Mouse (Mus musculus): ENCODE measurements at regions not wholly inside any gene's neighbourhood (a gene's known extent, or its start where the extent isn't known, plus 50 kb on each side); places are given as distances from the start of the nearest gene placed in this dataset.
"Not testable (repeated sequence)": the region's sequence is repeated elsewhere in the genome, so short reads cannot be mapped to it uniquely, and the experiment has no call there.

DNA sequence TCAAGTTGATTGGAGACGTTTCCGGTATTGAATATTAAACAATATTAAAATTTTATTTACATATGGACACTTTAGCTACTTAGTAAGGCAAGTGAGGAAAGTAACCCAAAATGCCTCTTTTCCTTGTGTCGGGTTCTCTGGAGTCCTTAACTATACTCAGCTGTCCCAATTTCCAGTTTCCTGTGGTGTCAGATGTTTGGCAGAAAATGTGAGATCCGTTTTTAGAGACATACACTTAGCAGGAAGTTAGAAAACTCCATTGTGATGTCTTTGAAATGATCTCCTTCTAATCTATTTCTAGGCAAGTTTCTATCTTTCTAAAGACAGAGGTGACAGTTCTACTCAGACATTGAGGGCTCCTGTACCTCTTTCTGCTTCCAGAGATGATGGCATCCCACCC lies 168.9 kb upstream of the Plcxd3 start:
- DNase-seq (ENCODE audit: low read depth, low spot score), result no peak

DNA sequence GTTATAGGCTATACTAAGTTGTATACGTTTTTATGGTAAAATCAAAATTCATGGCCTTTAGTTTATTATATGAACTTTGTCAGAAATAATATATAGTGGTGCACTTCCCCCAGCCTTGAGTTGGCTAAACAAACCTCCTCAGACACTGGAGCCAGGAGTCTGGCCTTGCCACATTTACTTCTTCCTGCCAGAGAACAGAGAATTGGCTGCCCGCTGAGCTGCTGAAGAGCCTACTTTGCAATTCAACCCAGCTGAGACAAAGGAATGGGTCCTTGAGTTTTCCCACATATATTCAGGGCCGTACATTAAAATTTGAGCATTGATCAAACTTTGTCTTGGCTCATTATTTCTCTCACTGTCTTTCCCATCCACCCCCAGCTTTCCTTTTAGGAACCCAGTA lies 161.9 kb upstream of the Plcxd3 start:
- no peak for DNase-seq (ENCODE audit: low read depth, low spot score)

DNA sequence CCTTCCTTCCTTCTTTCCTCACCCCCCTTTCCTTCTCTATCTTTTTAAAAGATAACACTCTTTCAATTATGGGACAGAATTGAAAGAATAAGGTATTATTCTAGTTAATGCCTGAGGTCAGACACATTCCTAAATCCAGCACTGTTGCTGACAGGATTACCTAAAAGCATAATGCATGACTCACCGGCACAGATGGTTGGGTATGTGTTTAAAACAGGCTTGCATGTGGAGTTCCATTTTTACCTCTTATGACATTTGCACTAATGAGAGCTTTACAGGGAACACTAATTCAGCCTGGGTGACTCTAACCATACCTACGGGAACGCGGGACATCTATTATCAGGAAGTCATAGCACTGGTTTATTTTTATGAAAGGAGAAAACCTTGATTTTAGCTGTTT lies 156.2 kb upstream of the Plcxd3 start:
- DNase-seq (ENCODE audit: low read depth, low spot score), result no peak

DNA sequence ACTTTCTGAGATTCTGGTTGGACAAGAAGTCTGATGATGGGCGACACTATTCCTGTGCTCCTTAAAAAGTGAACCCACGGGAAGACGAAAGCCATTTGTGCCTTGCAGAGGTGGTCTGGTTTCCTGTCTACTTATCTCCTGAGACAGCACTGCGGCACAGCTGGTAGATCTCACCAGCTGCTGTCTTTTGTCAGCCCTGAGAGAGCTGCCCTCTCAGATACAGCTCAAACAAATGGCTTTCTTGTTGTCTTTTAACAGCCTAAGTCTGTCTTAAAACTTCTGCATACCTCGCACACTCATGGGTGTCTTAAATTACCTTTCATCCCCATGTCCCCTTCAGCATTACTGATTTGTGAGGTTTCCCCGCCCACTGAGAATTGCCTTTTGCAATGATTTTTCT lies 147.2 kb upstream of the Plcxd3 start:
- DNase-seq (ENCODE audit: low read depth, low spot score), result peak; percentile 5

DNA sequence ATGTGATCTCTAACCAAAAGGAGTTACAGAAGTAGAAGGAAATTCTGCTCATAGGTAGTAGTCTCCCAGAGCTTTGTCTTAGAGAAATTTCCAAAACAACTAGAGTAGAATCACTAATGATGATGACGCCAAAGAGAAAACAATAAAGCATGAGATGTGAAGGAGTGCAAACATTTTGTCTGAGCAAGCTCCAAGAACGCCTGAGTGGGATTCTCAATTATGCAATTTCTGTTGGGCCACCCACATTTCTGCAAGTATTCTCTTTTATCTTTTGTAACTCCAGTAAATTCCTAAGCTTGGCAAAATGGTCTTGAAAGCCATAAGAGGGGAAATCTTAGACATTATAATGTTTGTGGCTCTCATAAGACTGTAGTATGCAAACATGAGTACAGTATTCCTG lies 134.6 kb upstream of the Plcxd3 start:
- no peak for DNase-seq (ENCODE audit: low read depth, low spot score)

DNA sequence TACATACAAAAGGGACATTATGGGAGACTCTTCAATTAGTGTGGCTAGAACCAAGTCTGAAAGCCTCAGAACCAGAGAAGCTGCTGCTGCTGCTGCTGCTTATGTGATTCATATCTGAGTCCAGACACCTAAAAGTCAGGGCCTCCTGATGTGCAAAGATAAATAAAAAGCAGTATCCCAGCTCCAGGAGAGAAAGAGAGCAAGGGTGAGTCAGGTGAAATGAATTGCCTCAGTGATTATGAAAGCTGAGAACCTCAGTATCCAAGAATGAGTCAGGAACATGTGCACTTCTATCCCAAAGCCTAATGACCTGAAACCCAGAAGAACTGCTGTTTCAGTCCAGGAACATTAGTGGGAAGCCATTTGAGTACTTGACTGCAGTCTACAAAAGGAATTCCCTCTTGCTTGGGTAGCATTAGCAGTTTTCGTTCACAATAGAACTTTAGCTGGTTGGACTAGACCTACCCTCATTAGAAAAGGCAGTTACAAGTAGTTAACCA lies 127.6 kb upstream of the Plcxd3 start:
- DNase-seq (ENCODE audit: low read depth, low spot score), result no peak

DNA sequence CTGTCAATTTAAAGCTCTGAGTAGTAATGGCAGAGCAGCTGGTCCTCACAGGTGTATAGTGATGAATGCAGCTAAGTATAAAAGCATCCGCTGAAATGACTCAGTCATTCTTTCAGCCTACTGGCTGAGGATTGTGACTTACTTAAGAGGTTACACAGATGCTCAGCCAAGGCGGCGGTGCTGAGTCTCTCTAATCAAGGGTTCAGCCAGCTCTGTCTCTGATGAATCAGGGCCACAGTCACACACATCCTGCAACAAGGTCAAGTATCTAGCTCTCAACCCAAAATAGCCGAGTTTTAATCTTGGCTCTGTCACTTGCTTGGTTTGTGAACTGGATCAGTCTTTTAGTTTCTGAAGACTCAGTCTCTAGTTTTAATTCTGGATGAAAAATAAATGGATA lies 110.7 kb upstream of the Plcxd3 start:
- DNase-seq (ENCODE audit: low read depth, low spot score), result no peak

DNA sequence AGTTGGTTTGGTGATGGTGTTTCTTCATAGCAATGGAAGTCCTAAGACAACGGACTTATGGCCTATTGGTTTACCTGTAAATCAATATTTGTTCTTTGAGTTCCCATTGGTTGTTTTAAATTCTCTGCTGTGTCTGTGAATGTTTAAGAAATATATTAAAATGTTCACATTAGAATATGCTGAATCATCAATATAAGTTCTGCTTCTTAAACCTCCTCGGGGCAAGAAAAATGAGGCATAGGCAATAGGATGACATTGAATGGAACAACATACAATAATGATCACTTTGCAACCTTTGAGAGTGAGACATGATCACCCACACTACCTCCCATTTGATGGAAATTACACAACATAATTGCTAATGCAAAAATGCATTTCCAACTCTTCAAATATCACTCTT lies 105.5 kb upstream of the Plcxd3 start:
- no peak for DNase-seq (ENCODE audit: low read depth, low spot score)

DNA sequence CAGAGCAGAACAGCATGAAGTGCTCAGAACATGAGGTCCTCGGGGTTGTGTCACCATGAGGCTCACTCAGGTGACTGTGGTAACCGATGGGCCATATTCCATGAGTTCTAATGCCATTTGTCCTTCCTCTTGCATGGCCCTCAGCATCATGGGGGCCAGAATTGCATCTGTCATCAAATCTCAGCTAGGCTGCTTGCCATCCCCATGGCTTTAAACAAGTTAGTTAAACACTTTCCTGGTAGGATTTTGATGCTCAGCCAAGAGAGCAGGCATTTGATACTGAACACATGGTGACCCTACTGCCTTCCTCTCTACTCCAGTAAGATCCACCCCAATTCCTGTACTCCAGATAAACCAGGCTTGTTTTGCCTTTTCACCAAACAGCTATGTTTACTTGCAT lies 98.3 kb upstream of the Plcxd3 start:
- DNase-seq (ENCODE audit: low read depth, low spot score), result no peak

DNA sequence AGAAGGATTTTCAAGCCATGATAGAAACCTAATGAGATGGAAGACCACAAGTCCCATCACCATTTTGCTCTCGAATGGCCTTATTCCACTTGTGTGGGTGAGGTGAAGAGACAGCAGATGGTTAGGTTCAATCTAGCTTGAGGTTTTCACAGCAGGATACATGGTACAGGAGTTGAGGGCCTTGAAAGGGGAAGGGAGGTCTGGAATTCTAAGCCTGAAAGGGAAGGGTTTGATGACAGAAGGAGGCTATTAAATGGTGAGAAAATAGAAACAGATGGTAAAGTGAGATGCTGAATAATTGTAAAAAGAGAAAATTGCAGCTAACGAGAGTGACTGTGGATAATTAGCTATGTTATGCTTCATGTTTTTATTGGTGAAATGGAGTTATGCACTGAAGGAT lies 67.8 kb upstream of the Plcxd3 start:
- DNase-seq (ENCODE audit: low read depth, low spot score), result no peak

DNA sequence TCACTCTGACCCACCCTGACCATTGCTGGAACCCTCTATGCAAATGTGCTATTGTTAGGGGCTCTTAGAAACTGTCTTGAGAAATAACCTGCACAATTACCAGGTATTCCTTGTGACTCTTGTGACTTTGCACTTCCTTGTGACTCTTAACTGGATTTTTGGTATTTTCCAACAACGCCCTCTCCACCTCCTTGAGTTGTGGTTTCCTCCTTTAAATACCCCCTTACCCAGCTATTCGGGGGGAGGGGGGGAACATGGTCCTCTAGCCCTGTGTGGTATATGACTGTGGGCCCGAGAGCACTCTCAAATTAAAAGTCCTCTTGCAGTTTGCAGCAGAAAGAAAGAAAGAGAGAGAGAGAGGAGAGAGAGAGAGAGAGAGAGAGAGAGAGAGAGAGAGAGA lies 61.6 kb upstream of the Plcxd3 start:
- not testable (repeated sequence) for DNase-seq (ENCODE audit: low read depth, low spot score)

DNA sequence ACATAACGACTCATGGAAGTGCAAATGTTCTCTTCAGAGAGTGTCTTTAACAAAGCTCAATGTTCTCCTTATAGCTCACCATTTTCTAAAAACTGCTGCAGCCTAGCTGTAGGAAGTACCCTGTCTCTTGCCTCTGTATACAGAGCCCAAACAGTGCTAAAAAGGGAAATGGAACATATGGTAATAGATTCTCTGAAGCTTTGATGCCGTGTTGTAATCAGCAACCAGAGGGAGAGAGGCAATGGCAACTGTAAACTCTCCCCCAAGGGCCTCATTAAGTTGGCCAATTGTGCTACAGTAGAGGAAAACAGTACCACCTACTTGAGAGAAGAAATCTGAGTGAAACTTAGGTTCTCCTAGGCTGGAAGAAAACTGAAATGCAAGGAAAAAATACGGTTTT lies 59.4 kb upstream of the Plcxd3 start:
- no peak for DNase-seq (ENCODE audit: low read depth, low spot score)
